Mouse (Mus musculus) myocyte (in vitro differentiated cells): ENCODE measurements around the gene Map2k5.

Experiments
- E2F4 ChIP-seq: IDR thresholded peaks from one replicate; pipeline ENCODE4 v1.6.1; 2011; ENCODE audit warnings: mild to moderate bottlenecking, control low read depth, moderate library complexity; ENCODE audit not compliant: insufficient read depth
- MAX ChIP-seq: IDR thresholded peaks from one replicate; pipeline ENCODE4 v1.6.1; 2011; ENCODE audit warnings: low read depth, mild to moderate bottlenecking, control low read depth
- POLR2A ChIP-seq: IDR thresholded peaks from one replicate; pipeline ENCODE4 v1.6.1; 2011; ENCODE audit warnings: low read depth, mild to moderate bottlenecking, control low read depth, moderate library complexity; ENCODE audit not compliant: insufficient read length
- POLR2AphosphoS2 ChIP-seq: IDR thresholded peaks from one replicate; pipeline ENCODE4 v1.6.1; 2011; ENCODE audit warnings: low read depth, control low read depth; ENCODE audit not compliant: insufficient read length
- REST ChIP-seq: IDR thresholded peaks from one replicate; pipeline ENCODE4 v1.6.1; 2011; ENCODE audit warnings: mild to moderate bottlenecking, control low read depth, moderate library complexity; ENCODE audit not compliant: insufficient read depth, insufficient read length
- SRF ChIP-seq: IDR thresholded peaks from one replicate; pipeline ENCODE4 v1.6.1; 2011; ENCODE audit warnings: low read depth; ENCODE audit not compliant: control insufficient read depth, insufficient read length
- TCF12 ChIP-seq: IDR thresholded peaks from one replicate; pipeline ENCODE4 v1.6.1; 2011; ENCODE audit warnings: mild to moderate bottlenecking, control low read depth; ENCODE audit not compliant: poor library complexity, insufficient read depth, severe bottlenecking
- TCF3 ChIP-seq: IDR thresholded peaks from one replicate; pipeline ENCODE4 v1.6.1; 2011; ENCODE audit warnings: low read depth, control low read depth; ENCODE audit not compliant: insufficient read length
- USF1 ChIP-seq: IDR thresholded peaks from one replicate; pipeline ENCODE4 v1.6.1; 2011; ENCODE audit warnings: low read depth, mild to moderate bottlenecking, control low read depth, moderate library complexity

DNA sequence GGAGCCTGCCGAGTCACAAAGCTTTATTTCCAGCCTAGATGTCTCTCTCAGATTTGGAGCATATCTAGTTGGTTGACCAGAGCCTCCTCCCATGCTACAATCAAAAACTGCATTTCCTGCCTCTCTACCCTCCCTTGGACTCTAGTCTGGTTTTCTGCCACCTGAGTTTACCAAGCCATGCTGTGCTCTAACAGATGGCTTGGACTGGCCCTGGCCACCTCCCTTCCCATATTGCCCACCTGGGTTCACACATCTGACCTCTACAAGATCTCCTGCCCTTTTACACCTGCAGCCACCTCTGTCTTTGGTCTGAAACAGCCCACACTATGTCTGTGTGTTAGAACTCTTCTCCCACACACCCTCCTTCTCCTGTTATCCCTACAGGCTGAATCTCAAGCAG lies 29.6 kb downstream of the Map2k5 start:
- no peak for TF ChIP-seq SRF
- no peak for TF ChIP-seq POLR2A
- TF ChIP-seq TCF12, result no peak
- TF ChIP-seq POLR2AphosphoS2, result no peak
- TF ChIP-seq TCF3, result no peak
- no peak for TF ChIP-seq MAX
- no peak for TF ChIP-seq USF1
- TF ChIP-seq E2F4, result no peak
- TF ChIP-seq REST, result no peak
